In genomic region chr14:74641668-74642230, GRCm38 (mm10) we compare ENCODE assay signal across 8 mouse cellular contexts. TPM values are rescaled to one million over a fixed set of nuclear protein-coding genes. Genes with fewer than 3 reads are reported as not detected.
DNase-seq lines count a peak whose midpoint lies in the region; ATAC-seq and TF ChIP-seq lines count a peak whose summit lies in the region.

No protein-coding gene starts in this region.

- peak overlapping the region; percentile 87 for H3K4me2 ChIP-seq in hindbrain, postnatal 0 days (ENCODE audit: low read depth, low read length)
- H3K4me2 ChIP-seq in midbrain, postnatal 0 days (ENCODE audit: low read depth, low read length, poor library complexity, severe bottlenecking), result peak overlapping the region; percentile 82

- peaks cover 2% of the 10 kb centered on the region; the same call in 1 of the 2 replicates for H3K4me1 ChIP-seq in lung, adult 2 months (ENCODE audit: control insufficient read depth, insufficient read depth, low read length)
- H3K4me1 ChIP-seq in embryonic facial prominence, embryonic 10.5 days, result peaks cover 27% of the 10 kb centered on the region
- H3K4me1 ChIP-seq in hindbrain, postnatal 0 days (ENCODE audit: insufficient read depth, low read length), result peaks cover 4% of the 10 kb centered on the region; the same call in 1 of the 2 replicates
- no peaks in the 10 kb centered on the region; the same call in 1 of the 2 replicates for H3K4me1 ChIP-seq in midbrain, postnatal 0 days (ENCODE audit: insufficient read depth, low read length)

- H3K27ac ChIP-seq in embryonic facial prominence, embryonic 10.5 days (replicated peaks), result no peak overlapping the region
- H3K27ac ChIP-seq in hindbrain, postnatal 0 days, result no peak overlapping the region
- no peak overlapping the region for H3K27ac ChIP-seq in midbrain, postnatal 0 days (ENCODE audit: low read depth, low read length)

- no peak for TF ChIP-seq POLR2A in lung, adult 2 months (IDR thresholded peaks at IDR 0.05; ENCODE audit: borderline replicate concordance, extremely low read depth, low read depth, low read length)

- 12% methylated on average over 17 of the region's 17 CpGs for WGBS in lung, adult 2 months
- 20% methylated on average over 17 of the region's 17 CpGs for WGBS in embryonic facial prominence, embryonic 10.5 days
- 11% methylated on average over 17 of the region's 17 CpGs for WGBS in hindbrain, postnatal 0 days
- 10% methylated on average over 17 of the region's 17 CpGs for WGBS in midbrain, postnatal 0 days

- no peak for DNase-seq in lung, adult 2 months
- no peak for DNase-seq in lung, postnatal 4 days
- peak; percentile 25 for DNase-seq in embryonic facial prominence, embryonic 10.5 days (ENCODE audit: low spot score)
- DNase-seq in hindbrain, postnatal 0 days (ENCODE audit: low spot score), result peak; percentile 20
- peak; percentile 17 for DNase-seq in midbrain, postnatal 0 days (ENCODE audit: low spot score)
- DNase-seq in thymus, postnatal 36 days, result no peak
- no peak for DNase-seq in urinary bladder, adult 2 months (ENCODE audit: low spot score)
- DNase-seq in thymus, postnatal 10 days (ENCODE audit: low spot score in 2 of 2), result no peak

- no peaks in the 10 kb centered on the region for H3K36me3 ChIP-seq in embryonic facial prominence, embryonic 10.5 days (replicated peaks)
- no peaks in the 10 kb centered on the region for H3K36me3 ChIP-seq in hindbrain, postnatal 0 days (ENCODE audit: insufficient read depth, low read length)
- H3K36me3 ChIP-seq in midbrain, postnatal 0 days (ENCODE audit: insufficient read depth, low read length), result no peaks in the 10 kb centered on the region

- peaks cover 47% of the 10 kb centered on the region for H3K27me3 ChIP-seq in embryonic facial prominence, embryonic 10.5 days (replicated peaks; ENCODE audit: low read depth, poor library complexity, severe bottlenecking)
- H3K27me3 ChIP-seq in hindbrain, postnatal 0 days (ENCODE audit: insufficient read depth, low read length), result no peaks in the 10 kb centered on the region
- no peaks in the 10 kb centered on the region; the same call in 1 of the 2 replicates for H3K27me3 ChIP-seq in midbrain, postnatal 0 days (ENCODE audit: insufficient read depth, low read length)

- no peaks in the 10 kb centered on the region for H3K9me3 ChIP-seq in embryonic facial prominence, embryonic 10.5 days
- H3K9me3 ChIP-seq in hindbrain, postnatal 0 days (ENCODE audit: low read length), result no peaks in the 10 kb centered on the region
- H3K9me3 ChIP-seq in midbrain, postnatal 0 days (ENCODE audit: low read length), result no peaks in the 10 kb centered on the region

- ATAC-seq in hindbrain, postnatal 0 days, result no peak
- ATAC-seq in midbrain, postnatal 0 days (ENCODE audit: low FRiP score), result no peak

- H3K9ac ChIP-seq in hindbrain, postnatal 0 days (replicated peaks; ENCODE audit: low read length), result peak overlapping the region; percentile 51; the same call in 1 of the 2 replicates
- H3K9ac ChIP-seq in midbrain, postnatal 0 days (replicated peaks; ENCODE audit: low read length, poor library complexity, severe bottlenecking), result peak overlapping the region; percentile 48

- no peak for TF ChIP-seq CTCF in lung, adult 2 months (IDR thresholded peaks at IDR 0.05; ENCODE audit: insufficient read depth, low read length)
- no peak for TF ChIP-seq CTCF in hindbrain, postnatal 0 days (IDR thresholded peaks at IDR 0.05; ENCODE audit: low read depth)
- TF ChIP-seq CTCF in midbrain, postnatal 0 days (IDR thresholded peaks at IDR 0.05), result no peak

- H3K4me3 ChIP-seq in lung, adult 2 months (replicated peaks; ENCODE audit: extremely low read depth, low read depth, low read length), result peak overlapping the region; percentile 36
- H3K4me3 ChIP-seq in embryonic facial prominence, embryonic 10.5 days, result peak overlapping the region; percentile 56
- H3K4me3 ChIP-seq in hindbrain, postnatal 0 days (ENCODE audit: low read length), result peak overlapping the region; percentile 46
- peak overlapping the region; percentile 46 for H3K4me3 ChIP-seq in midbrain, postnatal 0 days (ENCODE audit: low read depth, low read length)

RNA-seq across cellular contexts. Expression of gene Htr2a, which starts 1.1 kb away (rescaled TPM):
- polyA plus RNA-seq in lung, adult 2 months (2012; rRNA removed), result 0.31 TPM in 2 replicates
- 0.16 and 0.28 TPM in 2 replicates for polyA plus RNA-seq in embryonic facial prominence, embryonic 10.5 days (2016; fragmentation: Nextera tagmentation; extraction: Ambion mirVana)
- total RNA-seq in hindbrain, postnatal 0 days (2014; rRNA removed), result 8.3 and 8.7 TPM in 2 replicates
- polyA plus RNA-seq in hindbrain, postnatal 0 days (2015; fragmentation: Nextera tagmentation; extraction: Ambion mirVana), result 2.4 TPM in 2 replicates
- 6.8 and 7.9 TPM in 2 replicates for total RNA-seq in midbrain, postnatal 0 days (2014; rRNA removed)
- 2.0 TPM in 2 replicates for polyA plus RNA-seq in midbrain, postnatal 0 days (2015; fragmentation: Nextera tagmentation; extraction: Ambion mirVana)
- 0.75 and 0.84 TPM in 2 replicates for polyA plus RNA-seq in urinary bladder, adult 2 months (2012; rRNA removed)

Comparison
In these comparisons a context has a peak if more than half of its experiments do, and no peak if none do; other contexts are left out.
1. DNase-seq: peak in embryonic facial prominence, embryonic 10.5 days (single experiment), hindbrain, postnatal 0 days (single experiment) and midbrain, postnatal 0 days (single experiment); none in lung, adult 2 months (single experiment), lung, postnatal 4 days (0 of 2), thymus, postnatal 36 days (0 of 2), urinary bladder, adult 2 months (single experiment) and thymus, postnatal 10 days (0 of 2).
2. Peak in every context shown above with its lines, with median percentiles within 50 percentile points of each other: H3K4me3 ChIP-seq.